Mouse (Mus musculus) mouse trophoblast stem cell (cell line): ENCODE measurements around the gene Olfr506.
"Not testable (repeated sequence)": the region's sequence is repeated elsewhere in the genome, so short reads cannot be mapped to it uniquely, and the experiment has no call there.

Experiments used
- in situ Hi-C, 2 experiments: fragments of 300-500 bp; cut with MseI, MboI; formaldehyde crosslinking; loops; 2 replicates in 1 of 2; 3 replicates in 1 of 2; pipeline ENCODE4 v1.15.1; 2025

Olfr506 gene

GRCm38 (mm10) chr7:108610487-108610886 lies at the start of gene Olfr506:
Olfr506 (plus strand) TSS chr7:108610787.
- in situ Hi-C loops = no loop called here

DNA sequence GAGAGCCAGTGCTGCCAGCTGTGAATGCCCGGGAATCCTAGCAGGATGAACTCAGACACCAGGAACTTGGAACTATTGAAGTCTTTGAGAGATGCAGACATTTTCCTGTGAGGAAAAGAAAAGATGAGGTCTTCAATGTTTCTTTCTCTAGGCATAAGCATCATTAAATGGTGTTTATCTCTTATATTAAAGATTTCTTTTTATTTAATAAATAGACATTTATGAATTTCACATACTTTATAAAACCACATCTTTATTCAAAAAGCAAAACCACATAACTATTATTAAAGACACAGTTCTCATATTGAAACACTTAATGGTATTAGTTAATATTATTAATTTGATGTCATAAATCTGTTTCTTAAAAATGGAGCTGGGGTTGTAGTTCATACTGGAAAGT lies 44.9 kb upstream of the Olfr506 start, which contains the start of gene Olfr504:
TSS of gene Olfr504 (minus strand) at position 101 of the 400 bp plus-strand sequence.
- in situ Hi-C loops = no loop called here

DNA sequence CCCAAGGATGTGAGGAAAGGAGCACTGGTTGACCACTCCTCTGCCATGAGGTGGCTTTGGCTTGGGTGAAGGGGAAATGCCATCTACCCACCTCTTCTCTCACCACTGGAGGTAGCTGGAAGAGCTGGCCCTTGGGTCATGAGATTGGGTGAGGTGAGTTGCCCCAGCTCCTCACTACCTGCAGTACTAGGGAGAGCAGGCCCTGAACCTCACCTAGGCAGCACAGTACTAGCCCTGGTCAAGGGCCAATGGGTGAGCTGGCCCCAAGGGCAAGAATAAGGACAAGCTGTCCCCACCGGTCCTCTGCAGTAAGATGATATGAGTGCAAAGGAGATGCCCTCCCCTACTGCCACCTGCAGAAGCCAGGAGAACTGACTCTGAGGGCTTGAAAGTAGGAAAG lies 20.8 kb upstream of the Olfr506 start:
- in situ Hi-C loops = no loop called here

GRCm38 (mm10) chr7:108601916-108602315 lies 8.7 kb upstream of the Olfr506 start:
- in situ Hi-C loops = not testable (repeated sequence)

- in situ Hi-C loops = no loop called here
Observed at GRCm38 (mm10) chr7:108614110-108614509, 3.5 kb downstream of the Olfr506 start.

GRCm38 (mm10) chr7:108616781-108617180 lies 6.2 kb downstream of the Olfr506 start:
- in situ Hi-C loops = not testable (repeated sequence)

DNA sequence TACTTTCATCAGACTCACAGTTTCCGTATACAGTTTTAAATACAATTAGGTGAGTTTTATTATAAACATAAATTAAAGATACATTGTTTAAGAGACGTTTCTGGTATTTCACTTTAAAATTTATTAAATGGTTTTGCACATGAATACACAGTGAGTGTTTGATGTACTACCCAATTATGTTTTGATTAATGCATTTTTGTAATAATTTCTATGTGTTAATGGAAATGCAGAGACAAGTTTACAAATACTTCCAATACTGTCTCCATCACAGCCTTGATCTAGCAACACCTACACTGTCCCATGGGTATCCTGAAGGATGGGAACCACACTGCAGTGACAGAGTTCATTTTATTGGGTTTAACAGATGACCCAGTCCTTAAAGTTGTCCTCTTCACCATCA lies 10.9 kb downstream of the Olfr506 start, which contains the start of gene Olfr507:
TSS of gene Olfr507 (plus strand) at position 301 of the 400 bp plus-strand sequence.
- in situ Hi-C loops = no loop called here

DNA sequence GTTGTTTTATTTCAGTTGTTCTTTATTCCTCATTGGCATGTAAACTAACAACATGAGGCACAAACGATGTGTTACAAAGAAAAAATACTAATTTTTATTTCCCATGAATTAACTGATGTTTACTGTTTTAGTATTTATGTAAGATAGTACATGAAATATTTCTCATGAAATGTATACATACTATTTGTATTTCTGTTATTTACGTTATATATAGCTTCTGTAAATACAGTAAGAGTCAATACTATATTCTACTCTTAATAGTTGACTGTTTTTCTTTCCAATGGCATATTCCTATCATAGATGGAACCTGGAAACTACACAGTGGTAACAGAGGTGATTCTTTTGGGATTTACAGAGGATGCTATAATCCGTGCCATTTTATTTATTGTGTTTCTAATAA lies 19.1 kb downstream of the Olfr506 start, which contains the start of gene Olfr508:
TSS of gene Olfr508 (plus strand) at position 301 of the 400 bp plus-strand sequence.
- in situ Hi-C loops = no loop called here

- in situ Hi-C loops = no loop called here
Observed at GRCm38 (mm10) chr7:108651806-108652205, 41.2 kb downstream of the Olfr506 start, which contains the start of gene Olfr509. Olfr509 (minus strand) TSS chr7:108651906.

GRCm38 (mm10) chr7:108662419-108662818 lies 51.8 kb downstream of the Olfr506 start:
- in situ Hi-C loops = no loop called here
